Mouse (Mus musculus) lung, adult 18-20 months (tissue): ENCODE results near the gene Paxx.

Source experiments
- DNase-seq, 2 experiments: peaks; one replicate each; pipeline ENCODE4 v3.0.0; 2022; ENCODE audit warnings: mixed read lengths in 2 of 2

Paxx gene

DNA sequence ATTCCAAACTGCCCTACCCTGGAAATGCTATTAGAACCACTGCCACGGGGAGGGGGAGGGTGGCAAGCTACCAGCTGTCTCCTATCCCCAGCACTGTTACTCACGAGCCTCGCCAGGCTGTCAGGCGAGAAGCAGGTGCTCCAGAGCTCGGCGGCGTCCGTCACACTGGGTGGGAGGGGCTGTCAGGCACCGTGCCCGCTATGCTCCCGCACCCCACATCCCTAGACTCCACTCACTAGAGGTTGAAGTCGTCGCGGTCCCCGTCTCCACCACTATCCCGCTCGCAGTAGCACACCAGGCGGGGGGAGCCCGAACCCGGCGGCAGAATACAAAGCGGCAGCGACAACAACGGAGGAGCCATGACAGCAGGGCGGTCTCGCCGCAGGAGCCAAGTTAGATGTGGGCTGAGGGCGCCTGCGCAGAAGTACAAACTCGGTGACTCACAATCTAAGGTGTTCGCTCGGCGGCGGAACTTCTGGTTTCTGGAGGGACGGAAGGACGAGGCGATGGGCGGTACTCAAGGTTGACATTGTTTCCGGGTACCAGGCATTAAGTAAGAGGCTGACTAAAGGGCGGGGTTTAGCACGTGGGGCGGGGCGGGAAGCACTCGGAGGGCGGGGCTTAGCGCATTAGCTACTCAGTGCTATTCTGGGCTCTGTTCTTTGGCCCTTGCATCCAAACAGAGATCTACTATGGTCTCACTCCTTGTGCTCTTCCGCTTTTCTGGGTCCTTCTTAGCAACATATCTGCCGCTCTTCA, at the start of gene Paxx:
Paxx (minus strand) TSS at position 544 of the 759 bp plus-strand sequence.
- DNase-seq: peak; percentile 97

GRCm38 (mm10) chr2:25509912-25510311, 49.0 kb upstream of the Paxx start:
- no peak for DNase-seq

DNA sequence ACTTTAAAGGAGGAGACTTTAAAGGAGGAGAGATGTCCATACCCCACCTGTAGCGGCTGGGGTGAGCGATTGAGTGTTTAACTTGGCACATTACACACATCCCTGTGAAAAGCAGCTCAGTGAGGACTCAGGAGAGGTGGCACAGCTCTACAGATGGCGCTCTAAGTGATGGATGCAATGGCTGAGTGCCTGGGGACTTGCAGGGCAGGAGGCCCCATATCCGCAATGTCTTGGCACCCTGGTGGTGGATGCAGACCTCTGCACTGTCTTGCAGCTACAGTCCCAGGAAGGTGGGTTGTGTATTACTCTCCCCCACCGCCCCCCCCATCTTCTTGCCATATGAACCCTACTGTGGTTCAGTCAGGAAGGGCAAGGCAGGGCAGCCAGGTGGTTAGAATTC, 46.1 kb upstream of the Paxx start:
- DNase-seq: peak; percentile 39 to 54

DNA sequence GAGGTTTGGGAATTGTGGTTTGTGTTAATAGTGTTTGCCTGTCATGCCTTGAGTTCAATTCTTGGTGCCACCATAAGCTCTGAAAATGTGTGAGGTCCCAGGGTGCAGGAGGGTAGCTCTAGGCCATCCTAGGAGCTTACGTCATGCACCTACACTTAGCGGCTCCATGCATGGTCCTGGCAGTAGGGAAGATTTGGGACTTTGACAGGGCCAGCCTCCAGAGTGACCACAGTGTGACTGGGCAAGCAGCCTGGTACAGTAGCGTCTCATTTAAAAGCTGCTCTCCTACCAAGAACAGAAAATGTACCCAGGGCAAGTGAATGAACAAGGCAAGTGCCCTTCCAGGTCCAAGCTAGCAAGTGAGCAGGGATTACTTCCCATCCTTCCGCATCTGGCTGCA, 45.0 kb upstream of the Paxx start:
- DNase-seq: no peak

DNA sequence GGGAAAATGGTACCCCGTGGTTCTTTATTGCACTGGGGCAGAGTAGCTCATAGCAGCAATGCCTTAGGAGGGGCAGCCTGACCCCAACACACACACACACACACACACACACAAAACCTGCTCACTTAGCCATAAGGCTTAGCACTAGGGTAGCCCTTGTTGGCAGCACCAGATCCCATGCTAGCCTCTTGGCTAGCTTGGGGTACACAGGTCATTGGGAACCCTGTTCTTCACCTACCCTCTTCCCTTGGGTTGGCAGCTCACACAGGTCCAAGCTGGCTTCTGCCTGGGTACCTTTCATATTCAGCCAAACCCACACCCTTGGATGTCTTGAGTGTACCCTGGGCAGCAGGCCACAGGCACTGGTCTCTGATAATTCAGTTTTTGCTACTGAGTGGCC, 44.1 kb upstream of the Paxx start:
- DNase-seq: no peak

- no peak for DNase-seq
Observed at GRCm38 (mm10) chr2:25504538-25504937, 43.6 kb upstream of the Paxx start.

DNA sequence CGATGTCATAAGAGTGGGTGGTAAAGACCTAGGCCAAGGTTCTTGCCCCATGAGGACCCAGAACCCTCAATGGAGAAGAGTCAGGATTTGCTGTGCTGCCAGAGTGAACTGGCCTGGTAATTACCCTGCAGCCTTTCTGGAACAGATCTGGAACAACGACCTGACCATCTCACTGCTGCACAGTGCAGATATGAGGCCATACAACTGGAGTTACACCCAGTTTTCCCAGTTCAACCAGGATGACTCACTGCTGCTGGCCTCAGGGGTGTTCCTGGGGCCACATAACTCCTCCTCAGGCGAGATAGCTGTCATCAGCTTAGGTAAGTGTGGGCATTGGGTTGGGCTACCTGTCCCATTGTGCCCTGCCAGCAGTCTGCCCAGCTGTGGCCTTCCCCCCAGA, 41.8 kb upstream of the Paxx start:
- DNase-seq: no peak

GRCm38 (mm10) chr2:25501593-25502486, 40.9 kb upstream of the Paxx start, which contains the start of gene C8g:
TSS of gene C8g (minus strand) at chr2:25501719.
- no peak for DNase-seq

- peak; percentile 86 to 90 for DNase-seq
Observed at GRCm38 (mm10) chr2:25500576-25501405, 39.9 kb upstream of the Paxx start, which contains the start of gene Fbxw5. TSS of gene Fbxw5 (plus strand) at chr2:25500750.

- no peak for DNase-seq
Observed at GRCm38 (mm10) chr2:25500071-25500575, 39.2 kb upstream of the Paxx start.

DNA sequence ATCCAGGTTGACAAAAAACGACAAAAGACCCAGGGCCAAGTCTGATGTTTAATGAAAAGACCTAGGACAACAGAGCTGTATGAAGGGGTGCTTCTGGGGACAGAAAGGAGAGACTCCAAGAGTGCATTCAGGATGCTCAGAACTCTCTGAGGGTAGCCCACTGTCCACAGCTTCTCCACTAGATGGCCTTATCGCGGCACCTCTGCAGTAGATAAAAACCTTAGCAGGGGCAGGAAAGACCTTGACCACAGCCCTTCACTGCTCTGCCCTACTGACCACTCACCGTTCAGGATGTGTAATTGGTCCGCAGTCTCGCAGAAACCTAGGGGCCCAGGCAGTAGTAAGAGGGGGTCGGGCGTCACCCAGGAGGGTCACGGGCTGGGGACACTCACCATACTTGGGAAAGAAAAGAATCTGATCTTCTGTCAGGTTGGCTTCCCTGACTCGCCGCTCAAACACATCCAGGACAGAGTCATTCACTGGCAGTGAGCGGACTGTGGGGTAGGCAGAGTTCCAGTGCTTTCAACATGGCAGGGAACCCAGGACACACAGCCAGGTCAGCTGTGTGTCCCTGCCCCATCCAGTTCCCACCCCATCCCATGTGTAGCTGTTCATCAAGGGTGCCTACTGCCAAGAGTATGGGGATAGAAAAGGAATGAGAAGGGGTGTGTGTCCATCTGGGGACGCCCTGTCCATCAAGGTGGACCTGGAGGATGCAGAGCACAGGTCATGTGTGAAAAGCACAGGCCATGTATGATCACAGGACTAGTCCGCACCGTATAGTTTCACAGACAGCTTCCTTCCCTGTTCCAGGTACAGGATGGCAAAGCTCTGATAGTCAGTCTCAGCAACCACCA, 38.0 kb upstream of the Paxx start:
- no peak for DNase-seq

- DNase-seq: peak in 1 of 2 experiments; percentile 26
Observed at GRCm38 (mm10) chr2:25497846-25498575, 37.1 kb upstream of the Paxx start.

DNA sequence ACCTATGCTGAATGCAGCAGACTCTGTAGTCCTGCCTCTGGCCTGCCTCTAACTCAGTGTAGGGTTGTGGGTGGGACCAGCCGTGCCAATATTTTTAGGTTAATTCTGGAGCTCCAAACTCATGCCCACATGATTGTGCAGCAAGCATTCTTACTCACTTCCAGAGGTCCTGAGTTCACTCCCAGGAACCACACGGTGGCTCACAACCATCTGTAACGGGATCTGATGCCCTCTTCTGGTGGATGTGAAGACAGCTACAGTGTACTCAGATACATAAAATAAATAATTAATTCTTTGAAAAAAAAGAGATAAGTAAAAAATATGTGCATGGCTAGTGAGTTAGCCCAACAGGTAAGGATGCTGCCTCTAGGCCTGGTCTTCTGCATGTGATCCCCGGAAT, 35.6 kb upstream of the Paxx start:
- DNase-seq: no peak

GRCm38 (mm10) chr2:25493476-25493961, 32.6 kb upstream of the Paxx start, which contains the start of gene Lcn12:
TSS of gene Lcn12 (minus strand) at chr2:25493911.
- no peak for DNase-seq

DNA sequence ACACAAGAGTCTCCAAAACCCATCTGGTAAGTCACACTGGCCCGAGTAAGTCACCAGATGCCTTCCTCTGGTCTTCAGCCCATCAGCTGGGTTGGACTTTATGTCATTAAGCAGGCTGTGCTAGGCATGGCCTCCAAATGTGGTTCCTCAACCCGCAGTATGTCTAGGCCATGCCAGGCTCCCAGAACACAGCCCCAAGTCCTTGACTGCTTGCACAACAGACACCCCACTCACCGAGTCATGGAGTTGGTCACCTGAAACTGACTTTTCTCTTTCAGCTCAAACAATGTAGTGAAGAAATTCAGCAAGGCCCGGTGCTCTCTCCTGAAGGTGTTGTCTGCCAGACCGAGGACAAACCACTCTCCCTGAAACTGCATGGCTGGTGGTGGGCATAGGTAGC, 32.1 kb upstream of the Paxx start:
- DNase-seq: no peak

DNA sequence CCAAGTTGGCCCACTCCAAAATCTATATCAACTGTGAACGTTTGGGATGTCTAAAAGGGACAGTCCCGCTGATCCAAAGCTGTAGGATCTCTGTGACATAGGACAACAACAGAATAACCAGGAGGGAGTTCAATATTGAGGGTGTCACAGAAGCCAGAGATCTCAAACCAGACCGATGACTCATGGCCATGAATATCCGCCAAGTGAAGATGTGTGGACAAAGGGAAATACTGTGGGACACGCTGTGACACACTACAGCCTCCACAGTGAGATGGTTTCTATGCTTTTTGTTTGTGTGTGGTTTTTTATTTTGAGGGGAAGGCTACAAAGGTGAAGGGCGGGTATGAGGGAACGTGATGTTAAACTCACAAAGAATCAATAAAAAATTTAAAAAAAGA, 27.8 kb upstream of the Paxx start:
- no peak for DNase-seq

GRCm38 (mm10) chr2:25487965-25488670, 27.2 kb upstream of the Paxx start:
- no peak for DNase-seq

- no peak for DNase-seq
Observed at GRCm38 (mm10) chr2:25484901-25485647, 24.2 kb upstream of the Paxx start.

DNA sequence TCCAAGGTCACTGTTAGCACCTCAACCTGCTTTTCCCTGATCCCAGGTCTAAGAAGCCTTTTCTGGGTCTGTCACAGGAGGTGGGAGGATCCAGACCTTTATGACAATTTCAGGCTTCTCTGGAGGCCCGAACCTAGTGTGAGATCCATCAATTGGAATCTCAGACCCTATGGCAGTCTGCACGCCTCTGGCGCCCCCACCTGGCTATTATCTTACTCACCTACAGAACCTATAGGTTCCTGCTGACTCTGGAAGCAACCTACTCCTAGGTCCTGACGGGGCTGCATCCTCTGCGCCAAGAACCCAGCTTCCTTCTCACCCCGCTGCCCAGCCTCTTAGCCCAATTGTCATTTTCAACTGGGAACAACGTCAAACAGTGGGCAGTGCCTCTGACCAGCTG, 22.1 kb upstream of the Paxx start:
- DNase-seq: peak in 1 of 2 experiments; percentile 38
